Mouse (Mus musculus) cortical plate, adult 2 months (tissue): ENCODE measurements around the gene Nmi.

Source experiments
- CTCF ChIP-seq: fragments of 200-500 bp; IDR thresholded peaks from 2 replicates; pipeline ENCODE4 v1.5.1; 2011; ENCODE audit warnings: mild to moderate bottlenecking, control low read depth, low read length; ENCODE audit not compliant: insufficient read depth; ENCODE audit errors: extremely low read depth
- POLR2A ChIP-seq: fragments of 200-500 bp; IDR thresholded peaks from 2 replicates; pipeline ENCODE4 v1.6.1; 2011; ENCODE audit warnings: mild to moderate bottlenecking, low read length, control low read depth; ENCODE audit not compliant: insufficient read depth; ENCODE audit errors: extremely low read depth

DNA sequence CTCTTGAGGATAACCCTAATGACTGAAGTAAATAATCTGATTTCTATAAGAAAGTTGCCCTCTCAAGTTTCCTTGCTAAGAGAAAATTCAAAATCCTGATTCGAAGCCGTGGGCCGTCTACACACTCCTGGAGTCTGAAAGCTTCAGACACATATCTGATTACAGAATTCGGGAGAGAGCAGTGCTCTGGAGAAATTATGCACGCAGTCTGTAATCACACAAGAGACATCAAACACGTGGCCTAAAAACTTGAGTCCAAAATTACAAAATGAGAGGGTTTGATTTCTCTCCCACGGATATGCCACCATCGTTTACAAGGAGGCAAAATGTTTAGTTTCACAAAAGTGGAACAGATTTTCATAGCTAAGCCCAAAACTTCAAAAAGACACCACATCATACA lies 67.7 kb downstream of the Nmi start:
- TF ChIP-seq CTCF (no peak), POLR2A (no peak)
